In genomic region chr9:14059228-14059779, GRCm38 (mm10) we compare ENCODE assay signal across 10 mouse cellular contexts.
DNase-seq lines count a peak whose midpoint lies in the region; ATAC-seq and TF ChIP-seq lines count a peak whose summit lies in the region.
"Had no signal": no experiment of that assay in that cellular context is flagged by ENCODE, and none has a peak within 500 bp of the region (broad histone marks: within the 10 kb centered on the region; RNA-seq: fewer than 3 reads in every experiment).

No protein-coding gene starts in this region.

- no peaks in the 10 kb centered on the region for H3K27me3 ChIP-seq in forebrain, embryonic 11.5 days (ENCODE audit: control insufficient read depth, insufficient read depth, low read length)
- H3K27me3 ChIP-seq in midbrain, embryonic 15.5 days (replicated peaks): no peaks in the 10 kb centered on the region

- H3K9ac ChIP-seq in forebrain, embryonic 11.5 days (ENCODE audit: low read length): no peak overlapping the region
- no peak overlapping the region for H3K9ac ChIP-seq in midbrain, embryonic 15.5 days

- H3K4me2 ChIP-seq in forebrain, embryonic 11.5 days (ENCODE audit: low read depth, low read length, severe bottlenecking): no peak overlapping the region
- no peak overlapping the region for H3K4me2 ChIP-seq in midbrain, embryonic 15.5 days

- H3K36me3 ChIP-seq in forebrain, embryonic 11.5 days (ENCODE audit: control insufficient read depth, insufficient read depth, low read length): no peaks in the 10 kb centered on the region
- no peaks in the 10 kb centered on the region for H3K36me3 ChIP-seq in midbrain, embryonic 15.5 days (replicated peaks)

- no peaks in the 10 kb centered on the region for H3K9me3 ChIP-seq in forebrain, embryonic 11.5 days (ENCODE audit: control insufficient read depth, low read length)
- H3K9me3 ChIP-seq in midbrain, embryonic 15.5 days: no peaks in the 10 kb centered on the region

- H3K27ac ChIP-seq in layer of hippocampus, adult 2 months: peak overlapping the region; percentile 76
- H3K27ac ChIP-seq in forebrain, embryonic 11.5 days (ENCODE audit: low read depth, low read length): peak overlapping the region; percentile 20; the same call in 1 of the 2 replicates
- H3K27ac ChIP-seq in midbrain, embryonic 15.5 days: peak overlapping the region; percentile 46; the same call in 1 of the 2 replicates

- H3K4me3 ChIP-seq in layer of hippocampus, adult 2 months: no peak overlapping the region
- H3K4me3 ChIP-seq in forebrain, embryonic 11.5 days (ENCODE audit: low read depth, low read length): no peak overlapping the region
- H3K4me3 ChIP-seq in midbrain, embryonic 15.5 days: no peak overlapping the region

- 30% methylated on average over 7 of the region's 7 CpGs for WGBS in forebrain, embryonic 11.5 days
- WGBS in midbrain, embryonic 15.5 days: 38% methylated on average over 7 of the region's 7 CpGs

- ATAC-seq in common myeloid progenitor, adult 5-6 weeks (replicated peaks; ENCODE audit: low read depth, poor library complexity, severe bottlenecking): 0 out of 2 replicates have a peak, but pooled peaks have one; percentile 45
- 0 out of 2 replicates have a peak, but pooled peaks have one; percentile 33 for ATAC-seq in forebrain, embryonic 11.5 days (replicated peaks; ENCODE audit: low FRiP score)
- peak; percentile 49 for ATAC-seq in midbrain, embryonic 15.5 days (replicated peaks)

- DNase-seq in layer of hippocampus, adult 2 months (ENCODE audit: low spot score in 2 of 2): no peak
- DNase-seq in layer of hippocampus, adult 8-10 months (ENCODE audit: low spot score in 2 of 2): no peak
- DNase-seq in forebrain, embryonic 11.5 days (ENCODE audit: low spot score): no peak
- DNase-seq in ovary, adult 18-20 months (ENCODE audit: low spot score): no peak
- DNase-seq in kidney, postnatal 10 days: no peak
- DNase-seq in layer of hippocampus, adult 18-20 months (ENCODE audit: low spot score in 2 of 2): no peak
- DNase-seq: cerebellum, adult 8-10 months; thymus, postnatal 36 days had no signal

- TF ChIP-seq CTCF in layer of hippocampus, adult 2 months (conservative IDR thresholded peaks at IDR 0.05): peak; percentile 65

- peaks cover 3% of the 10 kb centered on the region; the same call in 1 of the 2 replicates for H3K4me1 ChIP-seq in forebrain, embryonic 11.5 days (replicated peaks; ENCODE audit: control insufficient read depth, insufficient read depth, low read length)
- H3K4me1 ChIP-seq in midbrain, embryonic 15.5 days: peaks cover 14% of the 10 kb centered on the region

Comparison
In these comparisons a context has a peak if more than half of its experiments do, and no peak if none do; other contexts are left out.
1. H3K27ac ChIP-seq: peak in every context shown above with its lines; median percentile 76 in layer of hippocampus, adult 2 months; 46 in midbrain, embryonic 15.5 days; 20 in forebrain, embryonic 11.5 days.